Comparison of ENCODE assay signal across 8 mouse cellular contexts in genomic region chr12:75735246-75736200, GRCm38 (mm10). TPM values are rescaled to one million over a fixed set of nuclear protein-coding genes. Genes with fewer than 3 reads are reported as not detected.
DNase-seq lines count a peak whose midpoint lies in the region; ATAC-seq and TF ChIP-seq lines count a peak whose summit lies in the region.

TSS of gene Sgpp1 (minus strand) at chr12:75735729.

- H3K4me2 ChIP-seq in hindbrain, postnatal 0 days (ENCODE audit: low read depth, low read length): peak within 1 kb of the TSS; percentile 99

- H3K27ac ChIP-seq in cortical plate, adult 2 months (ENCODE audit: insufficient read depth, low read length): peak within 1 kb of the TSS; percentile 78; the same call in 1 of the 2 replicates
- H3K27ac ChIP-seq in hindbrain, postnatal 0 days: peak within 1 kb of the TSS; percentile 85

- H3K9ac ChIP-seq in hindbrain, postnatal 0 days (replicated peaks; ENCODE audit: low read length): peak within 1 kb of the TSS; percentile 89

- DNase-seq in ZHBTc4 (ENCODE audit: low read depth, low spot score): peak; percentile 91
- peak; percentile 68 to 75 for DNase-seq in gastrocnemius, adult 8-10 months (ENCODE audit: low spot score in 2 of 2)
- peak; percentile 94 for DNase-seq in hindbrain, postnatal 0 days (ENCODE audit: low spot score)
- DNase-seq in left cerebral cortex, adult 18-20 months (ENCODE audit: low spot score in 2 of 2): peak; percentile 75 to 85
- DNase-seq in lung, postnatal 4 days: peak; percentile 86 to 89
- DNase-seq in retina, postnatal 7 days (ENCODE audit: low read depth, low spot score): peak; percentile 75
- DNase-seq in urinary bladder, adult 18-20 months (ENCODE audit: low spot score in 2 of 2): peak; percentile 72 to 82

- TF ChIP-seq CTCF in cortical plate, adult 2 months (IDR thresholded peaks at IDR 0.05; ENCODE audit: extremely low read depth, insufficient read depth, low read length): no peak
- TF ChIP-seq CTCF in hindbrain, postnatal 0 days (IDR thresholded peaks at IDR 0.05; ENCODE audit: low read depth): no peak

- peak; percentile 95 for ATAC-seq in hindbrain, postnatal 0 days

- H3K4me3 ChIP-seq in cortical plate, adult 2 months (ENCODE audit: insufficient read depth, low read length): peak within 1 kb of the TSS; percentile 100
- H3K4me3 ChIP-seq in hindbrain, postnatal 0 days (ENCODE audit: low read length): peak within 1 kb of the TSS; percentile 89

- peaks cover 2% of the 10 kb centered on the region; the same call in 1 of the 2 replicates for H3K4me1 ChIP-seq in cortical plate, adult 2 months (ENCODE audit: control insufficient read depth, insufficient read depth, low read length)
- peaks cover 8% of the 10 kb centered on the region; the same call in 1 of the 2 replicates for H3K4me1 ChIP-seq in hindbrain, postnatal 0 days (ENCODE audit: insufficient read depth, low read length)

- H3K9me3 ChIP-seq in hindbrain, postnatal 0 days (ENCODE audit: low read length): no peaks in the 10 kb centered on the region

- no peaks in the 10 kb centered on the region for H3K27me3 ChIP-seq in hindbrain, postnatal 0 days (ENCODE audit: insufficient read depth, low read length)

- WGBS in hindbrain, postnatal 0 days: under 1% methylated on average over 103 of the region's 105 CpGs

- no peaks in the 10 kb centered on the region for H3K36me3 ChIP-seq in hindbrain, postnatal 0 days (ENCODE audit: insufficient read depth, low read length)

- peak; percentile 65 for TF ChIP-seq POLR2A in cortical plate, adult 2 months (IDR thresholded peaks at IDR 0.05; ENCODE audit: extremely low read depth, insufficient read depth, low read length)

RNA-seq across cellular contexts. Expression of gene Sgpp1, which starts in this region (rescaled TPM):
- 27.0 and 28.1 TPM in 2 replicates for polyA plus RNA-seq in cortical plate, adult 2 months (2012; rRNA removed)
- total RNA-seq in gastrocnemius, adult 8-10 months (2022): 10 to 100 TPM; 13.4 to 15.9 (median 13.9) TPM
- total RNA-seq in hindbrain, postnatal 0 days (2014; rRNA removed): 38.5 and 42.6 TPM in 2 replicates
- 15.7 and 16.3 TPM in 2 replicates for polyA plus RNA-seq in hindbrain, postnatal 0 days (2015; fragmentation: Nextera tagmentation; extraction: Ambion mirVana)
- 10 to 100 TPM; 30.2 to 32.9 TPM for total RNA-seq in left cerebral cortex, adult 18-20 months (2021)

Comparison
In these comparisons a context has a peak if more than half of its experiments do, and no peak if none do; other contexts are left out.
1. Peak in every context shown above with its lines: DNase-seq, ATAC-seq, H3K4me3 ChIP-seq and H3K27ac ChIP-seq.